Mouse (Mus musculus) stomach, postnatal 0 days (tissue): ENCODE measurements around the gene Cd4. TPM values are rescaled to one million over a fixed set of nuclear protein-coding genes. Genes with fewer than 3 reads are reported as not detected.

Experiments used
- ATAC-seq: fragments of 200-750 bp; cut with Nextera tagmentation; 2 replicates; pipeline ENCODE4 v1.8.0; 2017; ENCODE audit not compliant: low FRiP score, low TSS enrichment
- DNase-seq: peaks from one replicate; pipeline ENCODE4 v3.0.0-alpha.2; 2016; ENCODE audit warnings: low spot score
- H3K27ac ChIP-seq: fragments of 300-500 bp; sonication (generic); replicated peaks from 2 replicates; pipeline ENCODE4 v1.5.1; 2014; ENCODE audit warnings: mild to moderate bottlenecking, control low read depth
- H3K27me3 ChIP-seq: fragments of 300-500 bp; sonication (generic); 2 replicates; pipeline ENCODE4 v1.6.1; 2014; ENCODE audit warnings: low read length; ENCODE audit not compliant: control insufficient read depth, insufficient read depth
- H3K36me3 ChIP-seq: fragments of 300-500 bp; sonication (generic); 2 replicates; pipeline ENCODE4 v1.6.1; 2014; ENCODE audit warnings: low read length, mixed read lengths; ENCODE audit not compliant: control insufficient read depth, insufficient read depth
- H3K4me1 ChIP-seq: fragments of 300-500 bp; sonication (generic); replicated peaks from 2 replicates; pipeline ENCODE4 v1.6.1; 2014; ENCODE audit warnings: antibody characterized with exemption; ENCODE audit not compliant: control insufficient read depth, insufficient read depth
- H3K4me2 ChIP-seq: fragments of 300-500 bp; sonication (generic); replicated peaks from 2 replicates; pipeline ENCODE4 v1.6.1; 2014; ENCODE audit warnings: low read depth, mild to moderate bottlenecking, control low read depth, moderate library complexity
- H3K4me3 ChIP-seq: fragments of 300-500 bp; sonication (generic); 2 replicates; pipeline ENCODE4 v1.5.1; 2014; ENCODE audit warnings: low read depth, low read length, control low read depth
- H3K9ac ChIP-seq: fragments of 300-500 bp; sonication (generic); 2 replicates; pipeline ENCODE4 v1.6.1; 2014; ENCODE audit warnings: mild to moderate bottlenecking, low read length, control low read depth, mixed read lengths
- H3K9me3 ChIP-seq: fragments of 300-500 bp; sonication (generic); 2 replicates; pipeline ENCODE4 v1.6.1; 2016; ENCODE audit warnings: low read length; ENCODE audit not compliant: control insufficient read depth
- CTCF ChIP-seq: IDR thresholded peaks from 2 replicates; pipeline ENCODE4 v1.5.1; 2016; ENCODE audit warnings: antibody characterized with exemption, low read depth, mild to moderate bottlenecking, moderate library complexity
- EP300 ChIP-seq: optimal IDR thresholded peaks from 2 replicates; pipeline ENCODE3; 2016; ENCODE audit warnings: antibody characterized with exemption
- WGBS: fragments of 180-500 bp; shearing (Covaris S2); extraction: QIAGEN DNeasy Blood & Tissue Kit; methylation state at CpG from one replicate; pipeline ENCODE4 v1.1.7; 2014; 5-methylcytosine and 5-hydroxymethylcytosine counted together
- polyA plus RNA-seq: library from polyadenylated mRNA; unstranded; fragments of >200 nt; fragmentation: Nextera tagmentation; extraction: Ambion mirVana; gene quantifications from 2 replicates; pipeline ENCODE4 v1.2.1, GENCODE M21; 2015

Gene Cd4
- polyA plus RNA-seq, 1 experiment from 2014 or later: 0.45 TPM

GRCm38 (mm10) chr6:124917518-124918330 is 29.7 kb upstream of the Cd4 start:
- peak overlapping the region; percentile 99 for H3K9ac ChIP-seq
- peaks cover 12% of the 10 kb centered on the region; the same call in 1 of the 2 replicates for H3K4me1 ChIP-seq
- peak overlapping the region; percentile 100 for H3K27ac ChIP-seq
- H3K36me3 ChIP-seq: peaks cover 13% of the 10 kb centered on the region
- ATAC-seq (peak; percentile 61), DNase-seq (peak; percentile 87)
- no peaks in the 10 kb centered on the region for H3K27me3 ChIP-seq
- peak overlapping the region; percentile 93 for H3K4me3 ChIP-seq
- H3K4me2 ChIP-seq: peak overlapping the region; percentile 53
- no peaks in the 10 kb centered on the region for H3K9me3 ChIP-seq
- WGBS: under 1% methylated on average over 41 of the region's 89 CpGs
- TF ChIP-seq EP300 (no peak), CTCF (peak; percentile 2; the same call in 1 of the 2 replicates)

GRCm38 (mm10) chr6:124916695-124917517 is 28.9 kb upstream of the Cd4 start:
- H3K4me3 ChIP-seq: peak overlapping the region; percentile 93
- no peaks in the 10 kb centered on the region for H3K9me3 ChIP-seq
- peak overlapping the region; percentile 99 for H3K9ac ChIP-seq
- H3K4me1 ChIP-seq: peaks cover 12% of the 10 kb centered on the region; the same call in 1 of the 2 replicates
- WGBS: under 1% methylated on average over 43 of the region's 67 CpGs
- H3K27ac ChIP-seq: peak overlapping the region; percentile 100
- ATAC-seq (peak; percentile 82), DNase-seq (peak; percentile 94)
- peak overlapping the region; percentile 89 for H3K4me2 ChIP-seq
- H3K36me3 ChIP-seq: peaks cover 13% of the 10 kb centered on the region
- H3K27me3 ChIP-seq: no peaks in the 10 kb centered on the region
- TF ChIP-seq EP300: no peak
- TF ChIP-seq CTCF: peak; percentile 66

GRCm38 (mm10) chr6:124915942-124916694 is 28.1 kb upstream of the Cd4 start:
- H3K4me3 ChIP-seq: peak overlapping the region; percentile 93
- DNase-seq (peak; percentile 45), ATAC-seq (no peak; the same call in 1 of the 2 replicates)
- H3K36me3 ChIP-seq: peaks cover 13% of the 10 kb centered on the region
- peak overlapping the region; percentile 100 for H3K27ac ChIP-seq
- peak overlapping the region; percentile 99 for H3K9ac ChIP-seq
- H3K4me2 ChIP-seq: peak overlapping the region; percentile 89
- WGBS: 2% methylated on average over 12 of the region's 12 CpGs
- H3K4me1 ChIP-seq: peaks cover 12% of the 10 kb centered on the region; the same call in 1 of the 2 replicates
- no peaks in the 10 kb centered on the region for H3K27me3 ChIP-seq
- TF ChIP-seq CTCF (no peak), EP300 (no peak)
- H3K9me3 ChIP-seq: no peaks in the 10 kb centered on the region

- TF ChIP-seq CTCF: no peak
- no peak for TF ChIP-seq EP300
Measured at GRCm38 (mm10) chr6:124915160-124915941, 27.3 kb upstream of the Cd4 start.

GRCm38 (mm10) chr6:124914511-124914910 is 26.5 kb upstream of the Cd4 start:
- ATAC-seq: no peak
- no peak overlapping the region for H3K4me3 ChIP-seq
- TF ChIP-seq EP300: no peak
- DNase-seq: no peak
- peaks cover 13% of the 10 kb centered on the region for H3K36me3 ChIP-seq
- 80% methylated on average over 7 of the region's 7 CpGs for WGBS
- H3K27ac ChIP-seq: no peak overlapping the region
- H3K27me3 ChIP-seq: no peaks in the 10 kb centered on the region
- H3K4me2 ChIP-seq: no peak overlapping the region
- H3K9me3 ChIP-seq: no peaks in the 10 kb centered on the region
- peaks cover 18% of the 10 kb centered on the region for H3K4me1 ChIP-seq
- H3K9ac ChIP-seq: 0 out of 2 replicates have a peak overlapping the region, but pooled peaks have one; percentile 99

More at GRCm38 (mm10) chr6:124915160-124915941, 27.3 kb upstream of the Cd4 start:
- WGBS: 16% methylated on average over 22 of the region's 22 CpGs
- no peaks in the 10 kb centered on the region for H3K9me3 ChIP-seq
- peaks cover 13% of the 10 kb centered on the region for H3K36me3 ChIP-seq
- H3K9ac ChIP-seq: peak overlapping the region; percentile 99
- H3K4me3 ChIP-seq: peak overlapping the region; percentile 93
- peak overlapping the region; percentile 100 for H3K27ac ChIP-seq
- peak; percentile 2; the same call in 1 of the 2 replicates for ATAC-seq
- DNase-seq: peak; percentile 80
- peak overlapping the region; percentile 89 for H3K4me2 ChIP-seq
- H3K27me3 ChIP-seq: no peaks in the 10 kb centered on the region
- H3K4me1 ChIP-seq: peaks cover 11% of the 10 kb centered on the region
